Mouse (Mus musculus) E14TG2a.4 (cell line): ENCODE measurements around the gene Polr3g.

ENCODE experiments used
- H3K27me3 ChIP-seq: 2 replicates; pipeline ENCODE4 v1.6.1; 2014; ENCODE audit warnings: low read length, control low read depth; ENCODE audit not compliant: insufficient read depth
- H3K36me3 ChIP-seq: 2 replicates; pipeline ENCODE4 v1.6.1; 2014; ENCODE audit warnings: low read length, control low read depth; ENCODE audit not compliant: insufficient read depth
- H3K4me1 ChIP-seq: replicated peaks from 2 replicates; pipeline ENCODE4 v1.6.1; 2014; ENCODE audit warnings: low read depth, low read length, control low read depth
- H3K4me3 ChIP-seq: replicated peaks from 2 replicates; pipeline ENCODE4 v1.5.1; 2014; ENCODE audit warnings: mild to moderate bottlenecking, low read length
- H3K9me3 ChIP-seq: 2 replicates; pipeline ENCODE4 v1.6.1; 2014; ENCODE audit warnings: low read length, control low read depth
- CTCF ChIP-seq: conservative IDR thresholded peaks from 2 replicates; pipeline ENCODE4 v1.5.1; 2014; ENCODE audit warnings: low read length
- NANOG ChIP-seq: IDR thresholded peaks from 2 replicates; pipeline ENCODE4 v1.6.1; 2014; ENCODE audit warnings: borderline replicate concordance, low read length, mixed read lengths
- POU5F1 ChIP-seq: IDR thresholded peaks from 2 replicates; pipeline ENCODE4 v1.6.1; 2014; ENCODE audit warnings: low read length, borderline replicate concordance

The Polr3g gene

GRCm38 (mm10) chr13:81710775-81711545, at the start of gene Polr3g, which contains the start of gene Mblac2:
Gene Polr3g, minus strand, starts transcription at chr13:81711013.
Gene Mblac2, plus strand, starts transcription at chr13:81711341.
- no peaks in the 10 kb centered on the region for H3K9me3 ChIP-seq
- no peak for TF ChIP-seq CTCF
- TF ChIP-seq NANOG, result no peak
- no peak for TF ChIP-seq POU5F1
- no peaks in the 10 kb centered on the region for H3K27me3 ChIP-seq
- H3K36me3 ChIP-seq, result peaks cover 19% of the 10 kb centered on the region
- H3K4me1 ChIP-seq, result peaks cover 62% of the 10 kb centered on the region
- peak within 1 kb of the TSS; percentile 92 for H3K4me3 ChIP-seq

DNA sequence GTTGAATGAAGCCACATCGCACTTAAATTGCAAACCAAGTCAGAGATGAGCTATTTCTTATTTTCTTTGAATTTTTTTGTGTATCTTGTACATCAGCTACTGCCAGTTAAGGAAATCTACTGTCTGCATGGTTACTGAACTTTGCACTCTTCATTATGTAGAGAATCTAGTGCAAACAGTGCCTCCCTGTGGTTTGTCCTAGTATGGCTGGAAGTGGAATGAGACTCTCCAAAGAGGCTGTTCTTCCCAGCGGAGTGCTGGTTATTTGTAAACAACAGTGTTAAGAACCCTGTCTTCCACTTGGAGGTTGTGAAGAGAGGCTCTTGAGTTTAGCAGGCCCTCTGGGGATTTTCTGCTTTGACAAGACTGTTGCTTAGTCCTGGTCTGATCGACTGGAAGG, 49.6 kb upstream of the Polr3g start:
- no peak for TF ChIP-seq POU5F1
- TF ChIP-seq CTCF, result peak; percentile 66
- TF ChIP-seq NANOG, result no peak
- no peak overlapping the region for H3K4me3 ChIP-seq
- H3K36me3 ChIP-seq, result no peaks in the 10 kb centered on the region
- no peaks in the 10 kb centered on the region for H3K4me1 ChIP-seq
- H3K27me3 ChIP-seq, result no peaks in the 10 kb centered on the region
- H3K9me3 ChIP-seq, result no peaks in the 10 kb centered on the region

- Histone ChIP-seq H3K36me3 (no peaks in the 10 kb centered on the region), H3K4me3 (no peak overlapping the region), H3K27me3 (no peaks in the 10 kb centered on the region), H3K4me1 (no peaks in the 10 kb centered on the region), H3K9me3 (no peaks in the 10 kb centered on the region)
- TF ChIP-seq NANOG (no peak), POU5F1 (no peak), CTCF (no peak)
Observed at GRCm38 (mm10) chr13:81757058-81757660, 46.3 kb upstream of the Polr3g start.

DNA sequence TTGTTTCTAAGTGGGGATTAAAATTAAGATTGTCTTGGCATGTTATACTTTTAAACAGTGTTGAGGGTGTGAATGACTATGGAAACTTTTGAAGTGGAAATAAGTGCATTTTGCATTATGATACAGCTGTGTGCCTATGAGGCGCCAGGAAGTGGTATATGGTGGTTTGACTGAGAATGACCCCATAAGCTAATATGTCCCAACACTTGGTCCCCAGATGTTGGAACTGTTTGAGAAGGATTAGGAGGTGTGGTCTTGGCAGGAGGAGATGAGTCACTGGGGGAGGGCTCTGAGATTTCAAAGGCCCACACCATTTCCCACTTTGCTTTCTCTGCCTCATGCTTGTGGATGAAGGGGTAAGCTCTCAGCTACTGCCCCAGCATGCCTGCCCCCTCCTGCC, 44.5 kb upstream of the Polr3g start:
- Histone ChIP-seq H3K9me3 (no peaks in the 10 kb centered on the region), H3K4me1 (no peaks in the 10 kb centered on the region), H3K27me3 (no peaks in the 10 kb centered on the region), H3K4me3 (no peak overlapping the region), H3K36me3 (no peaks in the 10 kb centered on the region)
- TF ChIP-seq CTCF (no peak), NANOG (no peak), POU5F1 (no peak)

DNA sequence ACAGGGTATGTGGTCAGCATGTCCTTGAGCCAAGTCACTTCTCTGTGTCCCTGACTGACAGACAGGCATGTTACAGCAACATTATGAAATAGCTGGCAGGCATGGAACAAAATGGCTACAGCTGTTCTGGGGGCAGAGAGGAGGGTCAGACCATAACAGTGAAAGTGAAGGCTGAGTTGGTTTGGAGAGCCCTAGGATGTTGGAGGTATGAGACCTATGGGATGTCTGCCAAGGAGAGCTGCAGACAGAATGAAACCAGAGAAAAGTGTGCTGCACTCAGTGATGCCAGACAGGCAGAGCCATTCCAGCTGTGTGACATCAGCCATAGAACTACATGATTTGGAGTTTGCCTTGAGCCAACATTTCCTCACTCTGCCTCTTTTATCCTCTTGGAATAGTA, 44.1 kb upstream of the Polr3g start:
- Histone ChIP-seq H3K36me3 (no peaks in the 10 kb centered on the region), H3K4me1 (no peaks in the 10 kb centered on the region), H3K27me3 (no peaks in the 10 kb centered on the region), H3K4me3 (no peak overlapping the region), H3K9me3 (no peaks in the 10 kb centered on the region)
- no peak for TF ChIP-seq POU5F1
- no peak for TF ChIP-seq CTCF
- TF ChIP-seq NANOG, result no peak

GRCm38 (mm10) chr13:81744092-81744396, 33.2 kb upstream of the Polr3g start:
- Histone ChIP-seq H3K4me1 (0 out of 2 replicates have a peak, but pooled peaks cover 5% of the 10 kb centered on the region), H3K9me3 (no peaks in the 10 kb centered on the region), H3K36me3 (no peaks in the 10 kb centered on the region), H3K27me3 (no peaks in the 10 kb centered on the region), H3K4me3 (no peak overlapping the region)
- no peak for TF ChIP-seq POU5F1
- TF ChIP-seq NANOG, result no peak
- no peak for TF ChIP-seq CTCF

- H3K9me3 ChIP-seq, result no peaks in the 10 kb centered on the region
- TF ChIP-seq NANOG, result no peak
- no peak for TF ChIP-seq POU5F1
- TF ChIP-seq CTCF, result no peak
- no peaks in the 10 kb centered on the region for H3K36me3 ChIP-seq
- H3K4me3 ChIP-seq, result no peak overlapping the region
- 0 out of 2 replicates have a peak, but pooled peaks cover 5% of the 10 kb centered on the region for H3K4me1 ChIP-seq
- no peaks in the 10 kb centered on the region for H3K27me3 ChIP-seq
Observed at GRCm38 (mm10) chr13:81743391-81744091, 32.7 kb upstream of the Polr3g start.

- no peaks in the 10 kb centered on the region for H3K9me3 ChIP-seq
- H3K4me3 ChIP-seq, result no peak overlapping the region
- H3K36me3 ChIP-seq, result no peaks in the 10 kb centered on the region
- no peak for TF ChIP-seq CTCF
- no peak for TF ChIP-seq POU5F1
- TF ChIP-seq NANOG, result no peak
- H3K4me1 ChIP-seq, result 0 out of 2 replicates have a peak, but pooled peaks cover 5% of the 10 kb centered on the region
- no peaks in the 10 kb centered on the region for H3K27me3 ChIP-seq
Observed at GRCm38 (mm10) chr13:81740898-81741297, 30.1 kb upstream of the Polr3g start.

- TF ChIP-seq POU5F1 (no peak), CTCF (no peak), NANOG (no peak)
- H3K36me3 ChIP-seq, result no peaks in the 10 kb centered on the region
- H3K4me1 ChIP-seq, result no peaks in the 10 kb centered on the region
- H3K27me3 ChIP-seq, result no peaks in the 10 kb centered on the region
- H3K4me3 ChIP-seq, result no peak overlapping the region
- no peaks in the 10 kb centered on the region for H3K9me3 ChIP-seq
Observed at GRCm38 (mm10) chr13:81736606-81737005, 25.8 kb upstream of the Polr3g start.
